Mouse (Mus musculus): ENCODE data around the gene Sdk1. TPM values are rescaled to one million over a fixed set of nuclear protein-coding genes. Genes with fewer than 3 reads are reported as not detected.
"Not testable (repeated sequence)": the region's sequence is repeated elsewhere in the genome, so short reads cannot be mapped to it uniquely, and the experiment has no call there.

Sdk1 gene
- polyA plus RNA-seq, 1 experiment from 2014 or later = 0.10 TPM

- WGBS (ENCODE audit: insufficient replicate concordance) = 81% methylated on average over 11 of the region's 11 CpGs
- Histone ChIP-seq H3K4me3 (replicated peaks) (no peak overlapping the region), H3K4me2 (no peak overlapping the region), H3K9me3 (replicated peaks) (no peaks in the 10 kb centered on the region), H3K36me3 (no peaks in the 10 kb centered on the region), H3K27me3 (no peaks in the 10 kb centered on the region), H3K4me1 (replicated peaks) (no peaks in the 10 kb centered on the region), H3K27ac (no peak overlapping the region), H3K9ac (no peak overlapping the region)
- DNase-seq (no peak), ATAC-seq (ENCODE audit: low read depth) (no peak)
These were observed 395.1 kb downstream of the Sdk1 start for GRCm38 (mm10) chr5:141636406-141636805.

- not testable (repeated sequence) for H3K9ac ChIP-seq, DNase-seq
These were observed 395.8 kb downstream of the Sdk1 start for GRCm38 (mm10) chr5:141637054-141637453.

GRCm38 (mm10) chr5:141645671-141646070, 404.4 kb downstream of the Sdk1 start:
- Histone ChIP-seq H3K36me3 (no peaks in the 10 kb centered on the region), H3K4me3 (replicated peaks) (no peak overlapping the region), H3K4me2 (no peak overlapping the region), H3K27ac (no peak overlapping the region), H3K9me3 (replicated peaks) (no peaks in the 10 kb centered on the region), H3K9ac (no peak overlapping the region), H3K4me1 (replicated peaks) (no peaks in the 10 kb centered on the region), H3K27me3 (no peaks in the 10 kb centered on the region)
- no peak for DNase-seq
- no peak for ATAC-seq (ENCODE audit: low read depth)
- 60% methylated on average over 5 of the region's 5 CpGs for WGBS (ENCODE audit: insufficient replicate concordance)

More at GRCm38 (mm10) chr5:141637054-141637453, 395.8 kb downstream of the Sdk1 start:
- H3K4me2 ChIP-seq; H3K27me3 ChIP-seq; H3K4me3 ChIP-seq (replicated peaks); H3K9me3 ChIP-seq (replicated peaks); H3K27ac ChIP-seq; H3K4me1 ChIP-seq (replicated peaks); H3K36me3 ChIP-seq; ATAC-seq (ENCODE audit: low read depth): not testable (repeated sequence)
- 32% methylated on average over 3 of the region's 3 CpGs for WGBS (ENCODE audit: insufficient replicate concordance)

- no peak for DNase-seq
- no peaks in the 10 kb centered on the region for H3K36me3 ChIP-seq
- H3K9ac ChIP-seq = no peak overlapping the region
- no peaks in the 10 kb centered on the region for H3K9me3 ChIP-seq (replicated peaks)
- WGBS (ENCODE audit: insufficient replicate concordance) = 46% methylated on average over 2 of the region's 2 CpGs
- no peaks in the 10 kb centered on the region for H3K27me3 ChIP-seq
- no peak overlapping the region for H3K4me3 ChIP-seq (replicated peaks)
- H3K4me2 ChIP-seq = no peak overlapping the region
- no peak overlapping the region for H3K27ac ChIP-seq
- H3K4me1 ChIP-seq (replicated peaks) = no peaks in the 10 kb centered on the region
- ATAC-seq (ENCODE audit: low read depth) = no peak
These were observed 405.3 kb downstream of the Sdk1 start for GRCm38 (mm10) chr5:141646621-141647020.

- no peak for DNase-seq
These were observed 408.6 kb downstream of the Sdk1 start for GRCm38 (mm10) chr5:141649831-141650375.

GRCm38 (mm10) chr5:141651690-141652377, 410.5 kb downstream of the Sdk1 start:
- DNase-seq = no peak
- Histone ChIP-seq H3K9ac (no peak overlapping the region), H3K4me3 (replicated peaks) (no peak overlapping the region), H3K4me1 (replicated peaks) (no peaks in the 10 kb centered on the region), H3K27me3 (no peaks in the 10 kb centered on the region), H3K9me3 (replicated peaks) (no peaks in the 10 kb centered on the region), H3K4me2 (no peak overlapping the region), H3K36me3 (no peaks in the 10 kb centered on the region), H3K27ac (no peak overlapping the region)
- 67% methylated on average over 4 of the region's 4 CpGs for WGBS (ENCODE audit: insufficient replicate concordance)
- ATAC-seq (ENCODE audit: low read depth) = no peak

More at GRCm38 (mm10) chr5:141649831-141650375, 408.6 kb downstream of the Sdk1 start:
- no peak overlapping the region for H3K4me2 ChIP-seq
- no peak overlapping the region for H3K9ac ChIP-seq
- no peaks in the 10 kb centered on the region for H3K27me3 ChIP-seq
- H3K4me3 ChIP-seq (replicated peaks) = no peak overlapping the region
- H3K9me3 ChIP-seq (replicated peaks) = no peaks in the 10 kb centered on the region
- no peak for ATAC-seq (ENCODE audit: low read depth)
- H3K36me3 ChIP-seq = no peaks in the 10 kb centered on the region
- H3K27ac ChIP-seq = no peak overlapping the region
- 50% methylated on average over 6 of the region's 6 CpGs for WGBS (ENCODE audit: insufficient replicate concordance)
- no peaks in the 10 kb centered on the region for H3K4me1 ChIP-seq (replicated peaks)

- Histone ChIP-seq H3K27ac (no peak overlapping the region), H3K27me3 (no peaks in the 10 kb centered on the region), H3K9me3 (replicated peaks) (0 out of 2 replicates have a peak, but pooled peaks cover 4% of the 10 kb centered on the region), H3K9ac (no peak overlapping the region), H3K4me2 (no peak overlapping the region), H3K4me1 (replicated peaks) (no peaks in the 10 kb centered on the region), H3K4me3 (replicated peaks) (no peak overlapping the region), H3K36me3 (no peaks in the 10 kb centered on the region)
- 53% methylated on average over 1 of the region's 1 CpGs for WGBS (ENCODE audit: insufficient replicate concordance)
- ATAC-seq (ENCODE audit: low read depth) = no peak
- DNase-seq = no peak
These were observed 435.1 kb downstream of the Sdk1 start for GRCm38 (mm10) chr5:141676371-141676770.

GRCm38 (mm10) chr5:141677034-141677433, 435.7 kb downstream of the Sdk1 start:
- Histone ChIP-seq H3K36me3 (no peaks in the 10 kb centered on the region), H3K4me1 (replicated peaks) (no peaks in the 10 kb centered on the region), H3K4me3 (replicated peaks) (no peak overlapping the region), H3K9ac (no peak overlapping the region), H3K27me3 (no peaks in the 10 kb centered on the region), H3K4me2 (no peak overlapping the region), H3K27ac (no peak overlapping the region), H3K9me3 (replicated peaks) (0 out of 2 replicates have a peak, but pooled peaks cover 7% of the 10 kb centered on the region)
- ATAC-seq (ENCODE audit: low read depth) (no peak), DNase-seq (no peak)
- 62% methylated on average over 1 of the region's 1 CpGs for WGBS (ENCODE audit: insufficient replicate concordance)

GRCm38 (mm10) chr5:141677841-141678240, 436.6 kb downstream of the Sdk1 start:
- 65% methylated on average over 8 of the region's 8 CpGs for WGBS (ENCODE audit: insufficient replicate concordance)
- no peak overlapping the region for H3K4me2 ChIP-seq
- H3K9ac ChIP-seq = no peak overlapping the region
- H3K36me3 ChIP-seq = no peaks in the 10 kb centered on the region
- 0 out of 2 replicates have a peak, but pooled peaks cover 7% of the 10 kb centered on the region for H3K9me3 ChIP-seq (replicated peaks)
- no peaks in the 10 kb centered on the region for H3K27me3 ChIP-seq
- DNase-seq = no peak
- H3K27ac ChIP-seq = no peak overlapping the region
- no peak overlapping the region for H3K4me3 ChIP-seq (replicated peaks)
- H3K4me1 ChIP-seq (replicated peaks) = no peaks in the 10 kb centered on the region
- ATAC-seq (ENCODE audit: low read depth) = no peak

GRCm38 (mm10) chr5:141686876-141687420, 445.7 kb downstream of the Sdk1 start:
- ATAC-seq (ENCODE audit: low read depth) = no peak
- 64% methylated on average over 7 of the region's 7 CpGs for WGBS (ENCODE audit: insufficient replicate concordance)
- H3K36me3 ChIP-seq = no peaks in the 10 kb centered on the region
- H3K9me3 ChIP-seq (replicated peaks) = 0 out of 2 replicates have a peak, but pooled peaks cover 4% of the 10 kb centered on the region
- no peaks in the 10 kb centered on the region for H3K27me3 ChIP-seq
- no peak overlapping the region for H3K9ac ChIP-seq
- H3K4me2 ChIP-seq = no peak overlapping the region
- H3K4me1 ChIP-seq (replicated peaks) = no peaks in the 10 kb centered on the region
- DNase-seq = no peak
- no peak overlapping the region for H3K27ac ChIP-seq
- H3K4me3 ChIP-seq (replicated peaks) = no peak overlapping the region

GRCm38 (mm10) chr5:141689442-141690105, 448.3 kb downstream of the Sdk1 start:
- no peak for DNase-seq
- Histone ChIP-seq H3K27ac (no peak overlapping the region), H3K4me2 (no peak overlapping the region), H3K36me3 (no peaks in the 10 kb centered on the region), H3K4me3 (replicated peaks) (no peak overlapping the region), H3K4me1 (replicated peaks) (no peaks in the 10 kb centered on the region), H3K27me3 (no peaks in the 10 kb centered on the region), H3K9me3 (replicated peaks) (0 out of 2 replicates have a peak, but pooled peaks cover 4% of the 10 kb centered on the region), H3K9ac (no peak overlapping the region)
- ATAC-seq (ENCODE audit: low read depth) = no peak
- WGBS (ENCODE audit: insufficient replicate concordance) = 77% methylated on average over 12 of the region's 12 CpGs

All from liver, embryonic 13.5 days (tissue).